Mouse (Mus musculus) limb, embryonic 15.5 days (tissue): ENCODE measurements around the gene Egfl8. TPM values are rescaled to one million over a fixed set of nuclear protein-coding genes. Genes with fewer than 3 reads are reported as not detected.

Experiments
- ATAC-seq: fragments of 200-750 bp; cut with Nextera tagmentation; 2 replicates; pipeline ENCODE4 v1.8.0; 2017; ENCODE audit warnings: low read depth, moderate TSS enrichment; ENCODE audit not compliant: insufficient number of reproducible peaks, low FRiP score, low TSS enrichment
- H3K27ac ChIP-seq: fragments of 300-500 bp; sonication (generic); 2 replicates; pipeline ENCODE4 v1.5.1; 2015; ENCODE audit warnings: moderate library complexity, mild to moderate bottlenecking, inconsistent platforms
- H3K27me3 ChIP-seq: fragments of 300-500 bp; sonication (generic); 2 replicates; pipeline ENCODE4 v1.6.1; 2015; ENCODE audit warnings: inconsistent platforms
- H3K36me3 ChIP-seq: fragments of 300-500 bp; sonication (generic); 2 replicates; pipeline ENCODE4 v1.6.1; 2015; ENCODE audit warnings: inconsistent platforms
- H3K4me1 ChIP-seq: fragments of 300-500 bp; sonication (generic); 2 replicates; pipeline ENCODE4 v1.6.1; 2015; ENCODE audit warnings: inconsistent platforms
- H3K4me2 ChIP-seq: fragments of 300-500 bp; sonication (generic); 2 replicates; pipeline ENCODE4 v1.6.1; 2015; ENCODE audit warnings: mild to moderate bottlenecking, inconsistent platforms
- H3K4me3 ChIP-seq: fragments of 300-500 bp; sonication (generic); 2 replicates; pipeline ENCODE4 v1.5.1; 2015; ENCODE audit warnings: mild to moderate bottlenecking, inconsistent platforms
- H3K9ac ChIP-seq: fragments of 300-500 bp; sonication (generic); 2 replicates; pipeline ENCODE4 v1.6.1; 2015; ENCODE audit warnings: inconsistent platforms
- H3K9me3 ChIP-seq: fragments of 300-500 bp; sonication (generic); 2 replicates; pipeline ENCODE4 v1.6.1; 2016; ENCODE audit warnings: inconsistent platforms
- WGBS: fragments of 180-500 bp; shearing (Covaris S2); methylation state at CpG from one replicate; pipeline ENCODE4 v1.1.7; 2015; 5-methylcytosine and 5-hydroxymethylcytosine counted together
- polyA plus RNA-seq: library from polyadenylated mRNA; unstranded; fragments of >200 nt; fragmentation: Nextera tagmentation; extraction: Ambion mirVana; gene quantifications from 2 replicates; pipeline ENCODE4 v1.2.1, GENCODE M21; 2015

The Egfl8 gene
- polyA plus RNA-seq, 1 experiment from 2014 or later, result 8.3 TPM

DNA sequence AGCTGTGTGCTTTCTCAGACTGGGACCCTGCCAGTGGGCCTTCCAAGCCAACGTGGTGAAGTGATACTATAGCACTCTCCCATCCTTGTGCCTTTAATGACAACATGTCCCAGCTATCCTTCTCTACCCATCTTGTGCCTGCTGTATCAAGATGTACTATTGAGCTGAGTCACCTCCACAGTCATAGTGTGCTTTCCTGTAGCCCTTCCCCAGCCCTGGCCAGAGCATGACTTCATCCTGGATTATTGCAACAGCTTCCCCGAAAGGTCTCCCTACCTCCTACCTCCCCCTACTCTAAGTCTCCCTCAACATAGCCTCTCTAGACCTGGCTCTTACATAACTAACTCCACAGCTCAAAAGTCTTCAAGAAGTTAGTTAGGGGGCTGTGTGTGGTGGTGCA, 19.9 kb upstream of the Egfl8 start:
- Histone ChIP-seq H3K9me3 (no peaks in the 10 kb centered on the region), H3K4me3 (no peak overlapping the region), H3K9ac (no peak overlapping the region), H3K27ac (no peak overlapping the region), H3K4me1 (peaks cover 26% of the 10 kb centered on the region), H3K36me3 (no peaks in the 10 kb centered on the region), H3K27me3 (peaks cover 20% of the 10 kb centered on the region), H3K4me2 (no peak overlapping the region)
- ATAC-seq, result no peak
- WGBS, result 56% methylated on average over 2 of the region's 2 CpGs

DNA sequence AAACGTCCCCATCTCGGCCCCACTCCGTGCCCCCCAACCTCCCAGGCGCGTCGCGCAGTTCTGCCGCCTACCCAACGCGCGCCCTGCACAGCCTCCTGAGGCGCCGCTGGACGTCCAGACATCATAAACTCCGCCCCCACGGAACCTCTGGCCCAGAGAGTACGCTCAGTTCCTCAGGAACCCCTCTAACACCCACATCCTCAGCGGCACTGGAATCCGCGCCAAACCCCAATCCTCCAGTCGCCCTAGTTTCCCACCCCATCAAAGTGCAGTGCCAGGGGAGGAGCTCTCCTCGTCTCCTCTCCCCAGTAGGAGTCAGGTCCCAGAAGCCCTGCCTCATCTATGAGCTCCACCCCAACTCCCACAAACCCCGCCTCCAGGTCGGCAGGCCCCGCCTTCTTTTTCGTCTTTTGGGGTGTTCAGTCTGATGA, 16.5 kb upstream of the Egfl8 start:
- 0 out of 2 replicates have a peak overlapping the region, but pooled peaks have one; percentile 7 for H3K9ac ChIP-seq
- peaks cover 33% of the 10 kb centered on the region for H3K27me3 ChIP-seq
- H3K4me2 ChIP-seq, result peak overlapping the region; percentile 79
- under 1% methylated on average over 26 of the region's 26 CpGs for WGBS
- no peaks in the 10 kb centered on the region for H3K9me3 ChIP-seq
- peaks cover 50% of the 10 kb centered on the region for H3K4me1 ChIP-seq
- H3K4me3 ChIP-seq, result peak overlapping the region; percentile 39
- H3K36me3 ChIP-seq, result no peaks in the 10 kb centered on the region
- peak; percentile 49 for ATAC-seq
- H3K27ac ChIP-seq, result no peak overlapping the region

DNA sequence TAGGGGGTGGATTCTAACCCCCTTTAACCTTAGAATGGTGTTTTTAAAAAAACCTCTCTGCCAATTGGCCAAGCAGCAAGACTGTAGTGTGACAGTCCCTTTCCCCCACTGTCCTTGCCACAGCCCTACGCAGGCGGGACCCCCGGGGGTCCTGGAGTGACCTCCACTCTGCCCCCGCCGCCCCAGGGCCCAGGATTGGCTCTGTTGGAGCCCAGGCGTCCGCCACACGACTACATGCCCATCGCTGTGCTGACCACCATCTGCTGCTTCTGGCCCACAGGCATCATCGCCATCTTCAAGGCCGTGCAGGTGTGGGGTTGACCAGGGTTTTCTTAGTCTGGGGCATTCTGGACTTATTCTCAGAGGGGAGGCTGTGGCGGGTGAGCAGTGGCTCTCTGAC, 15.9 kb upstream of the Egfl8 start:
- Histone ChIP-seq H3K9me3 (no peaks in the 10 kb centered on the region), H3K4me2 (peak overlapping the region; percentile 79), H3K27ac (no peak overlapping the region), H3K36me3 (no peaks in the 10 kb centered on the region), H3K4me1 (peaks cover 53% of the 10 kb centered on the region), H3K4me3 (peak overlapping the region; percentile 39), H3K9ac (no peak overlapping the region), H3K27me3 (peaks cover 33% of the 10 kb centered on the region)
- no peak for ATAC-seq
- WGBS, result 6% methylated on average over 12 of the region's 12 CpGs

DNA sequence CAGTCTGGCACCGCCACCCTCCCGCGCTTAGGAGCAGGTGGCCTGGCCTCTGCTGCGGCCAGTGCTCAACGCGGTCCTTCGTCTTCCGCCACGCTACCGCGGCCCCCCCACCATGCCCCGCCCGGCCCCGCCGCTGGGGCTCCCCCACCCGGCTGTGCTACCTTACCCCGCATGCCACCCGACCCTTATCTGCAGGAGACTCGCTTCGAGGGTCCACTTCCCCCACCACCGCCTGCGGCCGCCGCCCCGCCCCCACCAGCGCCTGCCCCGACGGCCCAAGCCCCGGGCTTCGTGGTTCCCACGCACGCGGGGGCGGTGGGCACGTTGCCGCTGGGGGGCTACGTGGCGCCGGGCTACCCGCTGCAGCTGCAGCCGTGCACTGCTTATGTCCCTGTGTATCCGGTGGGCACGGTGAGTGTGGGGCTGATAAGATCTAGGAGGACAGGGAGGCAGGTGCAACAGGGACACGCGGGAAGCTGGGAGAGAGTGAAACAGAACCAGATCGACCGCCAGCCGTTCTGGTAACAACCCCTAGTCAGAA, 15.1 kb upstream of the Egfl8 start:
- 3% methylated on average over 42 of the region's 48 CpGs for WGBS
- H3K36me3 ChIP-seq, result no peaks in the 10 kb centered on the region
- H3K27ac ChIP-seq, result no peak overlapping the region
- H3K4me3 ChIP-seq, result peak overlapping the region; percentile 78
- no peak overlapping the region; the same call in 1 of the 2 replicates for H3K9ac ChIP-seq
- no peak for ATAC-seq
- peaks cover 61% of the 10 kb centered on the region for H3K4me1 ChIP-seq
- H3K9me3 ChIP-seq, result no peaks in the 10 kb centered on the region
- H3K27me3 ChIP-seq, result peaks cover 33% of the 10 kb centered on the region
- peak overlapping the region; percentile 42 for H3K4me2 ChIP-seq

DNA sequence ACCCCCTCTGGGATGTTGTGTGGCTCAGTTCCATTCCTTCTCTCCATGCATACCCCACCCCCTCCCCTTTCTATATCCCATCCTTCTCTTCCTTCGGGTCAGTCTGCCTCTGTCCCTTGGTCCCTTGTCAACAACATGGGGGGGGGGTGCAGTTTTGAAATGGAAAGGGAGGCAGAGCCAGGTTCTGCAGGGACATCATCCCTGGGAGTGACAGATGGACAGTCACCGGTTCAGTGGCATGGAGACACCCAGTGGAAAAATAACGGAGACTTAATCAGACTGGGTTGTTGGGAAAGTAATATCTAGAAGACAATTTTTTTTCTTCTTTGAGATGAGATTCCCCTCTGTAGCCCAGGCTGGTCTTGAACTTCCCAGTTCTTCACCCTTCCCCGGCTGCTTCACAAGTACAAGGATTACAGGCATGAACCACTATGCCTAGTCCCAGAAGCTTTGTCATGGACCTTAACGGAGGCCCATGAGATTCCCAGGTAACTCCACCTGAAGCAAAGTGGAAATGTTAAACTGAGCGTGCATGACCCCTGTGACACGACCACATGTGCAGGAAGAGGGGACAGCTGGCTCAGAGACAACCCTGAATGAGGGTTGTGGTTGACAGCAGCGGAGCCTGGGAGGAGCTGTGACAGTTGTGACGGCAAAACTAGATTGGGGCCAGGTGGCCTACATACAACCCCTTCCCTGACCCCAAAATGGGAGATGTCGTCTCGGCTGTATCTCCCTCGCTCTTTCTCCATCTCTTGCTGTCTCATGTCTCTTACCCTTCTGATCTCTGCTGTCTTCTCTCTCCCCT, 14.2 kb upstream of the Egfl8 start:
- Histone ChIP-seq H3K4me1 (peaks cover 61% of the 10 kb centered on the region), H3K9ac (no peak overlapping the region)
- 25% methylated on average over 12 of the region's 12 CpGs for WGBS

DNA sequence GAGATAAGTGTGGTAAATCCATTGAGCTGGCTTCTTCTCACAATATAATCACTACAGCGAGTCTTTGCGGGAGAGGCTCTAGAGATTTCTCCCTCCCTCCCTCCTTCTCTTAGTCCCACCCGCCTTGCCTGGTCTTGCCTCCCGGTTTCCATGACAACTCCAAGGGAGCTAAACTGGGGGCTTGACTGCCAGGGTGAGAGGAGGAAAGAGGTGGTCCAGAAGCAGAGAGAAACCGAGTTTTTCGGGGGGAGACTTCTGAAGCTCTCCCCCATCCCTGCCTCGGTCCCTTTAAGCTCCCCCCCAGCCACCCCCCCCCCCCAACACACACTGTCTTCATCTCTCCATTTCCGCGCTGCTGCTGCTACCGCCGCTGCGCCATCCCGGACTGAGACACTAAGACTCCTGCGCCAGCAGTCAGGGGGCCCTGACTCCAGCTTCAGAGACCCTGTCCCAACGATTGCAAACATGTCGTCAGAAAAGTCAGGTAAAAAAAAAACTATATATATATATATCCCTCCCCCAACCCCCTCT, 13.5 kb upstream of the Egfl8 start, which contains the start of gene Prrt1:
Prrt1 (plus strand) TSS at position 313 of the 531 bp plus-strand sequence.
- peaks cover 10% of the 10 kb centered on the region for H3K36me3 ChIP-seq
- 4% methylated on average over 16 of the region's 16 CpGs for WGBS
- peak within 1 kb of the TSS; percentile 65; the same call in 1 of the 2 replicates for H3K9ac ChIP-seq
- H3K27me3 ChIP-seq, result peaks cover 33% of the 10 kb centered on the region
- peak within 1 kb of the TSS; percentile 78 for H3K4me3 ChIP-seq
- peaks cover 61% of the 10 kb centered on the region for H3K4me1 ChIP-seq
- peak within 1 kb of the TSS; percentile 90 for H3K4me2 ChIP-seq
- no peaks in the 10 kb centered on the region for H3K9me3 ChIP-seq
- ATAC-seq, result no peak
- peak within 1 kb of the TSS; percentile 96 for H3K27ac ChIP-seq

More for the DNA sequence above, 14.2 kb upstream of the Egfl8 start:
- Histone ChIP-seq H3K4me3 (peak overlapping the region; percentile 78), H3K27ac (no peak overlapping the region), H3K9me3 (no peaks in the 10 kb centered on the region), H3K4me2 (peak overlapping the region; percentile 90; the same call in 1 of the 2 replicates), H3K36me3 (peaks cover 8% of the 10 kb centered on the region), H3K27me3 (peaks cover 33% of the 10 kb centered on the region)
- no peak for ATAC-seq

DNA sequence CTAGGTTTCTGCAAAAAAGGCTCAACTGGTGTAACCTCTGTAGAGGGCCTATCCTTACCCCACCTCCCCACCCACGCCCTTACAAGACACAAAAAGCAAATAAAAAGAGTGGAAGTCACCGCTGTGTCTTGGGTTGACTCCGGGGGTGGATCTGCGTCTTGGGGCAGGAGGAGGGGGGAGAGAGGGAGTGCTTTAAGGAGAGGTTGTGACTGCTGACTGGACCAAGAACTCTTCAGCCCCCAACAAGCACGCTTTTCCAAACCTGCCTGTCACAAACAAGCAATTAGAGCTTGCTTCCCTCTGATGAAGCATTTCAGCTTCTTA, 12.8 kb upstream of the Egfl8 start:
- Histone ChIP-seq H3K4me3 (peak overlapping the region; percentile 78), H3K4me2 (peak overlapping the region; percentile 90), H3K27ac (peak overlapping the region; percentile 96), H3K9ac (no peak overlapping the region), H3K27me3 (peaks cover 33% of the 10 kb centered on the region), H3K36me3 (peaks cover 14% of the 10 kb centered on the region), H3K4me1 (peaks cover 61% of the 10 kb centered on the region), H3K9me3 (no peaks in the 10 kb centered on the region)
- no peak for ATAC-seq
- WGBS, result 36% methylated on average over 5 of the region's 5 CpGs

DNA sequence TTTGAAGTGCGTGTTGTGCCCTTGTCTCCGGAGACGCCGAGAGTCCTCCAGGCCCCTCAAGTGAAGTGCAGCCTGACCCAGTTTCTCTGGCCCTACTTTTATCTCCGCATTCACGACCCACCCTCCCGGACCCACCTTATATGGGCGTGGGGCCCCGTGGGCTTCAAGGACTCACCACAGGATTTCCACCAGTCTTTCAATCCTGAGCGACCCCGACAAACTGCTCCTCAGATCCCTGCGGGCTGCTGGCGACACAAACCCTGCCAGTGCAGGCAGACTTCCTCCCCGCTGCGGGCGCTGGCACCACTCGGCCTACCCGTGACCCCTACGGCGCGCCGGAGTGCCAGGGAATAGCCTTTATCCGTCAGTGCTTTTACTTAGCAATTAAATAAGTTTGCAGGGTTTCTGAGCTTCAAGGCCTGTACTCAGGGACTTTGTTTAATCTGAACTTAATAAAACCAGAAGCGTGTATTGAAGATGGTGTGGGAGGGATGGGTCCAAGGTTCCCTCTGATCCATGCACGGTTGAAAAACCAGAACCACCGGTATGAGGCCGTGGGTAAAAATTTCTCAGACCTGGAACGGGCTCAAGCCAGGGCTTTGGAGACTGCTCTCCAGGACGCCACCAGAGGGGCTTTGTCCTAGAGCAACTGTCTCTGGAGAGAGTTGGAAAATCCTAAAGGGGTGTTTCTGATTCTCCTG, 12.3 kb upstream of the Egfl8 start, which contains the start of gene Ppt2:
Ppt2 (minus strand) TSS at position 568 of the 701 bp plus-strand sequence.
- peak within 1 kb of the TSS; percentile 96 for H3K27ac ChIP-seq
- peak within 1 kb of the TSS; percentile 78 for H3K4me3 ChIP-seq
- no peak for ATAC-seq
- H3K9me3 ChIP-seq, result no peaks in the 10 kb centered on the region
- 4% methylated on average over 29 of the region's 29 CpGs for WGBS
- peaks cover 32% of the 10 kb centered on the region for H3K27me3 ChIP-seq
- peak within 1 kb of the TSS; percentile 90 for H3K4me2 ChIP-seq
- peaks cover 19% of the 10 kb centered on the region for H3K36me3 ChIP-seq
- peaks cover 61% of the 10 kb centered on the region for H3K4me1 ChIP-seq
- H3K9ac ChIP-seq, result peak within 1 kb of the TSS; percentile 65

DNA sequence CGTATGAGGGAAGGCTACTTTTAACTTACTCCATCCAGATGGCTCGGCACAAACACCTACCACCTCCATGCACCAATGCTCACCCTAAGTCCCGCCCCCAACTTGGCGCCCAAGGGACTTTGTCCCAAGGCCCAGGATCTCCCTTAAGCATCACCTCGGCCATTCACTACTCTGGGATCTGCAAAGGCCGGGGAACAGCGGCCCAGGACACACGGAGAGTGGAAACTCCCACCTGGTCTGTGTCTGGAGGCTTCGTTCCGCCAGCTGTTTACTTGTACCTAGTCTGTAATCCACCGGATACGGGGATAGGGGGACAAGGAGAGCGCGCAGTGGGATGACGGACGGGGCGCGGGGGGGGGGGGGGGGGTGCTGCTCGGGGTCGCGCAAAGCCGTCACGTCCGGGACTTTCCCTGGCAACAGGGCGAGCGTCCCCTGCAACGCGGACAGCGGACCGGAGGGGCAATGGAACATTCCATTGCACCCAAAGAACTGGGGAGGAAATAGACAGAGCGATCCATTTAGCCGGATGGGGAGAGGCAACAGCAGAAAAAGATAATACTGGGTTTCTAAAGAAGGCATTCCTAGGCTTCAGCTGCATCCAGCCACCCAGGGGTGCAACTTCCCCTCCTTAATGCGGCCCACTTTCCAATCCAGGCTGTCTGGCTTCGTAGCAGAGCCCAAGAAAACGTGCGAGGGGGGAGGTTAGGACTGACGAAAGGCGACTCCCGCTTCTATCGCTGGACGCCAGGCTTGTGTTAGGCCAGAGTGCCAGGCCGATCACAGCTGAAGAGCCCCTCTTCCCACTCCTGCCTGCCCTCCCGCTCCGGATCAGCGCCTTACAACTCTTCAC, 11.5 kb upstream of the Egfl8 start:
- Histone ChIP-seq H3K4me1 (peaks cover 55% of the 10 kb centered on the region), H3K9me3 (no peaks in the 10 kb centered on the region), H3K4me3 (peak overlapping the region; percentile 78), H3K4me2 (peak overlapping the region; percentile 90), H3K36me3 (peaks cover 27% of the 10 kb centered on the region), H3K27ac (peak overlapping the region; percentile 96), H3K9ac (peak overlapping the region; percentile 75), H3K27me3 (peaks cover 25% of the 10 kb centered on the region)
- peak; percentile 77 for ATAC-seq
- under 1% methylated on average over 43 of the region's 45 CpGs for WGBS

DNA sequence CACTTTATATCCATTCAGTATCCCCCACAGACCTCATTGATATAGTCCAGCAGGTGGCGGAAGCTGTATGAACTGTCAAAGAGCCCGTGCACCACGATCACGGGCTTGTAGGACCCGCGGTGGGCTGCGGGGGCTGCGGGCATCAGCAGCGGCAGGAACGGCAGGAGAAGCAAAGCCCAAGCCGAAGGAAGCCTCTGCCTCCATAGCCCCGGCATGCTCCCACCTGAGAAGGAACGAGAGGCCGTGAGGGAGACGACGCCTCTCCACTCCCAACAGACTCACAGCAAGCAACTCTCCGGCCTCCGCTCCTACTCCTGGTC, 11.0 kb upstream of the Egfl8 start:
- peaks cover 49% of the 10 kb centered on the region for H3K4me1 ChIP-seq
- H3K9ac ChIP-seq, result peak overlapping the region; percentile 75
- no peaks in the 10 kb centered on the region for H3K9me3 ChIP-seq
- H3K27ac ChIP-seq, result peak overlapping the region; percentile 96
- peak overlapping the region; percentile 78 for H3K4me3 ChIP-seq
- H3K27me3 ChIP-seq, result peaks cover 24% of the 10 kb centered on the region
- ATAC-seq, result no peak
- peak overlapping the region; percentile 90 for H3K4me2 ChIP-seq
- under 1% methylated on average over 18 of the region's 18 CpGs for WGBS
- H3K36me3 ChIP-seq, result peaks cover 33% of the 10 kb centered on the region
